Mouse (Mus musculus) skeletal muscle tissue, adult 2 months (tissue): Measurements from ENCODE around the gene Napepld.
A peak's percentile ranks its signal among the peaks of the same experiment; 100 is the strongest.
"Not testable (repeated sequence)": the region's sequence is repeated elsewhere in the genome, so short reads cannot be mapped to it uniquely, and the experiment has no call there.

ENCODE experiments used
- DNase-seq: peaks from one replicate; pipeline ENCODE4 v3.0.0-alpha.2; 2012; ENCODE audit warnings: low read depth, low spot score

The Napepld gene

GRCm38 (mm10) chr5:21667191-21668137 is 33.7 kb downstream of the Napepld start:
- no peak for DNase-seq

GRCm38 (mm10) chr5:21663081-21663480 is 38.1 kb downstream of the Napepld start:
- DNase-seq, result no peak

GRCm38 (mm10) chr5:21660850-21661249 is 40.3 kb downstream of the Napepld start:
- no peak for DNase-seq

- DNase-seq, result peak; percentile 45
Measured at GRCm38 (mm10) chr5:21658623-21659395, 42.4 kb downstream of the Napepld start.

GRCm38 (mm10) chr5:21658038-21658437 is 43.2 kb downstream of the Napepld start:
- DNase-seq, result no peak

- DNase-seq, result no peak
Measured at GRCm38 (mm10) chr5:21656912-21657311, 44.3 kb downstream of the Napepld start.

- no peak for DNase-seq
Measured at GRCm38 (mm10) chr5:21651885-21652612, 49.1 kb downstream of the Napepld start.

- no peak for DNase-seq
Measured at GRCm38 (mm10) chr5:21650736-21651135, 50.5 kb downstream of the Napepld start.

- DNase-seq, result no peak
Measured at GRCm38 (mm10) chr5:21646133-21646491, 55.1 kb downstream of the Napepld start.

GRCm38 (mm10) chr5:21645439-21646132 is 55.6 kb downstream of the Napepld start, which contains the start of the genes Fbxl13 and Armc10:
Fbxl13 (minus strand) TSS chr5:21645634.
Armc10 (plus strand) TSS chr5:21645813.
- peak; percentile 83 for DNase-seq

GRCm38 (mm10) chr5:21644891-21645438 is 56.2 kb downstream of the Napepld start:
- DNase-seq, result no peak

- DNase-seq, result no peak
Measured at GRCm38 (mm10) chr5:21643606-21644005, 57.6 kb downstream of the Napepld start.

GRCm38 (mm10) chr5:21640961-21641360 is 60.2 kb downstream of the Napepld start:
- no peak for DNase-seq

- DNase-seq, result no peak
Measured at GRCm38 (mm10) chr5:21625916-21626315, 75.3 kb downstream of the Napepld start.

- DNase-seq, result no peak
Measured at GRCm38 (mm10) chr5:21616450-21617009, 84.7 kb downstream of the Napepld start.

- DNase-seq, result not testable (repeated sequence)
Measured at GRCm38 (mm10) chr5:21614299-21614698, 86.9 kb downstream of the Napepld start.
